Mouse (Mus musculus): Measurements from ENCODE around the gene Mettl26. TPM values are rescaled to one million over a fixed set of nuclear protein-coding genes. Genes with fewer than 3 reads are reported as not detected.
A peak's percentile ranks its signal among the peaks of the same experiment; 100 is the strongest.

The Mettl26 gene
- polyA plus RNA-seq, 1 experiment from 2014 or later, result 81.5 TPM

- ATAC-seq (replicated peaks; ENCODE audit: low FRiP score), result no peak
- no peaks in the 10 kb centered on the region for H3K27me3 ChIP-seq
- peak overlapping the region; percentile 92 for H3K4me2 ChIP-seq
- peak overlapping the region; percentile 84 for H3K4me3 ChIP-seq (replicated peaks)
- peak overlapping the region; percentile 96 for H3K27ac ChIP-seq
- H3K9me3 ChIP-seq (replicated peaks), result no peaks in the 10 kb centered on the region
- peaks cover 33% of the 10 kb centered on the region for H3K4me1 ChIP-seq
- peaks cover 10% of the 10 kb centered on the region for H3K36me3 ChIP-seq
- no peak overlapping the region for H3K9ac ChIP-seq
- WGBS, result 67% methylated on average over 11 of the region's 11 CpGs
Measured at GRCm38 (mm10) chr17:25873405-25874147, 1.3 kb upstream of the Mettl26 start.

- Histone ChIP-seq H3K9ac (peak overlapping the region; percentile 77), H3K9me3 (replicated peaks) (no peaks in the 10 kb centered on the region), H3K4me2 (peak overlapping the region; percentile 92), H3K36me3 (peaks cover 17% of the 10 kb centered on the region), H3K4me3 (replicated peaks) (peak overlapping the region; percentile 84), H3K4me1 (peaks cover 27% of the 10 kb centered on the region), H3K27me3 (no peaks in the 10 kb centered on the region), H3K27ac (peak overlapping the region; percentile 96)
- ATAC-seq (replicated peaks; ENCODE audit: low FRiP score), result no peak
- WGBS, result 5% methylated on average over 14 of the region's 14 CpGs
Measured at GRCm38 (mm10) chr17:25874148-25874720, 640 bp upstream of the Mettl26 start.

- H3K9ac ChIP-seq, result peak overlapping the region; percentile 77
- H3K27me3 ChIP-seq, result no peaks in the 10 kb centered on the region
- peak; percentile 90 for ATAC-seq (replicated peaks; ENCODE audit: low FRiP score)
- WGBS, result 1% methylated on average over 59 of the region's 59 CpGs
- no peaks in the 10 kb centered on the region for H3K9me3 ChIP-seq (replicated peaks)
- H3K27ac ChIP-seq, result peak overlapping the region; percentile 96
- peak overlapping the region; percentile 84 for H3K4me3 ChIP-seq (replicated peaks)
- H3K36me3 ChIP-seq, result peaks cover 22% of the 10 kb centered on the region
- H3K4me2 ChIP-seq, result peak overlapping the region; percentile 92
- peaks cover 36% of the 10 kb centered on the region for H3K4me1 ChIP-seq
Measured at GRCm38 (mm10) chr17:25875171-25876136, 580 bp downstream of the Mettl26 start.

GRCm38 (mm10) chr17:25876347-25876915 is 1.6 kb downstream of the Mettl26 start:
- Histone ChIP-seq H3K4me2 (peak overlapping the region; percentile 92), H3K9ac (peak overlapping the region; percentile 77), H3K36me3 (peaks cover 22% of the 10 kb centered on the region), H3K27me3 (no peaks in the 10 kb centered on the region), H3K4me1 (peaks cover 46% of the 10 kb centered on the region), H3K9me3 (replicated peaks) (no peaks in the 10 kb centered on the region), H3K27ac (peak overlapping the region; percentile 96; the same call in 1 of the 2 replicates), H3K4me3 (replicated peaks) (peak overlapping the region; percentile 84)
- WGBS, result 58% methylated on average over 10 of the region's 10 CpGs
- no peak for ATAC-seq (replicated peaks; ENCODE audit: low FRiP score)

GRCm38 (mm10) chr17:25877025-25877424 is 2.2 kb downstream of the Mettl26 start:
- no peaks in the 10 kb centered on the region for H3K27me3 ChIP-seq
- H3K4me3 ChIP-seq (replicated peaks), result no peak overlapping the region; the same call in 1 of the 2 replicates
- WGBS, result 94% methylated on average over 3 of the region's 3 CpGs
- H3K4me2 ChIP-seq, result no peak overlapping the region
- no peak overlapping the region for H3K9ac ChIP-seq
- peaks cover 24% of the 10 kb centered on the region for H3K36me3 ChIP-seq
- no peak for ATAC-seq (replicated peaks; ENCODE audit: low FRiP score)
- H3K27ac ChIP-seq, result no peak overlapping the region
- no peaks in the 10 kb centered on the region for H3K9me3 ChIP-seq (replicated peaks)
- peaks cover 52% of the 10 kb centered on the region for H3K4me1 ChIP-seq

GRCm38 (mm10) chr17:25877741-25878610 is 3.1 kb downstream of the Mettl26 start:
- H3K27me3 ChIP-seq, result no peaks in the 10 kb centered on the region
- WGBS, result 91% methylated on average over 32 of the region's 32 CpGs
- H3K36me3 ChIP-seq, result peaks cover 33% of the 10 kb centered on the region
- no peak overlapping the region for H3K27ac ChIP-seq
- peaks cover 54% of the 10 kb centered on the region for H3K4me1 ChIP-seq
- ATAC-seq (replicated peaks; ENCODE audit: low FRiP score), result no peak
- H3K9ac ChIP-seq, result no peak overlapping the region
- no peak overlapping the region for H3K4me2 ChIP-seq
- H3K9me3 ChIP-seq (replicated peaks), result no peaks in the 10 kb centered on the region
- no peak overlapping the region for H3K4me3 ChIP-seq (replicated peaks)

GRCm38 (mm10) chr17:25878611-25879180 is 3.8 kb downstream of the Mettl26 start:
- ATAC-seq (replicated peaks; ENCODE audit: low FRiP score), result no peak
- H3K36me3 ChIP-seq, result peaks cover 40% of the 10 kb centered on the region
- H3K9me3 ChIP-seq (replicated peaks), result no peaks in the 10 kb centered on the region
- H3K4me3 ChIP-seq (replicated peaks), result no peak overlapping the region
- H3K27ac ChIP-seq, result no peak overlapping the region
- no peak overlapping the region for H3K4me2 ChIP-seq
- no peak overlapping the region for H3K9ac ChIP-seq
- peaks cover 51% of the 10 kb centered on the region for H3K4me1 ChIP-seq
- WGBS, result 89% methylated on average over 19 of the region's 19 CpGs
- H3K27me3 ChIP-seq, result no peaks in the 10 kb centered on the region

- no peaks in the 10 kb centered on the region for H3K27me3 ChIP-seq
- no peak for ATAC-seq (replicated peaks; ENCODE audit: low FRiP score)
- WGBS, result 48% methylated on average over 4 of the region's 4 CpGs
- H3K4me3 ChIP-seq (replicated peaks), result no peak overlapping the region
- no peak overlapping the region for H3K9ac ChIP-seq
- H3K4me1 ChIP-seq, result peaks cover 45% of the 10 kb centered on the region
- no peaks in the 10 kb centered on the region for H3K9me3 ChIP-seq (replicated peaks)
- no peak overlapping the region for H3K27ac ChIP-seq
- no peak overlapping the region for H3K4me2 ChIP-seq
- H3K36me3 ChIP-seq, result peaks cover 46% of the 10 kb centered on the region
Measured at GRCm38 (mm10) chr17:25879261-25879660, 4.4 kb downstream of the Mettl26 start.

GRCm38 (mm10) chr17:25879750-25880149 is 4.9 kb downstream of the Mettl26 start:
- Histone ChIP-seq H3K36me3 (peaks cover 51% of the 10 kb centered on the region), H3K27me3 (no peaks in the 10 kb centered on the region), H3K4me2 (no peak overlapping the region), H3K9ac (no peak overlapping the region), H3K4me3 (replicated peaks) (no peak overlapping the region), H3K9me3 (replicated peaks) (no peaks in the 10 kb centered on the region), H3K27ac (peak overlapping the region; percentile 56), H3K4me1 (peaks cover 41% of the 10 kb centered on the region)
- 69% methylated on average over 8 of the region's 8 CpGs for WGBS
- ATAC-seq (replicated peaks; ENCODE audit: low FRiP score), result no peak

- ATAC-seq (replicated peaks; ENCODE audit: low FRiP score), result 0 out of 2 replicates have a peak, but pooled peaks have one; percentile 4
- Histone ChIP-seq H3K9ac (0 out of 2 replicates have a peak within 1 kb of the TSS, but pooled peaks have one; percentile 9), H3K4me1 (peaks cover 41% of the 10 kb centered on the region), H3K4me3 (replicated peaks) (no peak within 1 kb of the TSS), H3K4me2 (no peak within 1 kb of the TSS), H3K9me3 (replicated peaks) (no peaks in the 10 kb centered on the region), H3K27ac (peak within 1 kb of the TSS; percentile 56), H3K27me3 (no peaks in the 10 kb centered on the region), H3K36me3 (peaks cover 55% of the 10 kb centered on the region)
- 36% methylated on average over 5 of the region's 5 CpGs for WGBS
Measured at GRCm38 (mm10) chr17:25880196-25880910, 5.5 kb downstream of the Mettl26 start, which contains the start of gene Wfikkn1. Gene Wfikkn1, minus strand, starts transcription at chr17:25880858.

Data from kidney, embryonic 15.5 days (tissue).